Mouse (Mus musculus) MEL (cell line): ENCODE measurements around the gene Tanc1. TPM values are rescaled to one million over a fixed set of nuclear protein-coding genes. Genes with fewer than 3 reads are reported as not detected.

ENCODE experiments used
- DNase-seq: peaks from one replicate; pipeline ENCODE4 v3.0.0; 2011; ENCODE audit warnings: low read depth, low spot score
- H3K27ac ChIP-seq: 2 replicates; pipeline ENCODE4 v1.5.1; 2012; ENCODE audit warnings: low read depth, mild to moderate bottlenecking, control low read depth, low read length, moderate library complexity; ENCODE audit not compliant: control insufficient read depth
- H3K27me3 ChIP-seq, 2 experiments: fragments of 150-350 bp in 1 of 2; sonication (generic) in 1 of 2; 2 replicates each; pipeline ENCODE4 v1.6.1; 2012; ENCODE audit warnings: low read length in 2 of 2, mild to moderate bottlenecking in 2 of 2, improper control_type of control experiment in 1 of 2, moderate library complexity in 1 of 2; ENCODE audit not compliant: insufficient read depth in 2 of 2, control insufficient read depth in 1 of 2
- H3K36me3 ChIP-seq, 2 experiments: 2 replicates each; pipeline ENCODE4 v1.6.1; 2012 to 2014; ENCODE audit warnings: low read length in 2 of 2, improper control_type of control experiment in 1 of 2, inconsistent platforms in 1 of 2, mild to moderate bottlenecking in 1 of 2; ENCODE audit not compliant: insufficient read depth in 2 of 2, control insufficient read depth in 1 of 2
- H3K4me1 ChIP-seq, 2 experiments: fragments of 150-350 bp in 1 of 2; sonication (generic) in 1 of 2; 2 replicates each; pipeline ENCODE4 v1.6.1; 2012; ENCODE audit warnings: low read length in 2 of 2, improper control_type of control experiment in 1 of 2, mild to moderate bottlenecking in 1 of 2; ENCODE audit not compliant: insufficient read depth in 2 of 2, control insufficient read depth in 1 of 2
- H3K4me3 ChIP-seq, 2 experiments: fragments of 150-350 bp in 1 of 2; sonication (generic) in 1 of 2; 2 replicates each; pipeline ENCODE4 v1.5.1; 2012; ENCODE audit warnings: low read depth in 2 of 2, low read length in 2 of 2, mild to moderate bottlenecking in 2 of 2, moderate library complexity in 2 of 2, control low read depth in 1 of 2, improper control_type of control experiment in 1 of 2; ENCODE audit not compliant: control insufficient read depth in 1 of 2, insufficient read depth in 1 of 2
- H3K79me2 ChIP-seq: 2 replicates; pipeline ENCODE4 v1.6.1; 2012; ENCODE audit warnings: mild to moderate bottlenecking, low read length, moderate library complexity; ENCODE audit not compliant: control insufficient read depth, poor library complexity, insufficient read depth
- H3K9ac ChIP-seq: 2 replicates; pipeline ENCODE4 v1.6.1; 2012; ENCODE audit warnings: low read depth, mild to moderate bottlenecking, control low read depth, low read length, moderate library complexity; ENCODE audit not compliant: control insufficient read depth, poor library complexity, severe bottlenecking
- H3K9me3 ChIP-seq: fragments of 150-350 bp; sonication (generic); replicated peaks from 2 replicates; pipeline ENCODE4 v1.6.1; 2012; ENCODE audit warnings: mild to moderate bottlenecking, low read length, improper control_type of control experiment, moderate library complexity; ENCODE audit not compliant: insufficient read depth
- BHLHE40 ChIP-seq: IDR thresholded peaks from 2 replicates; pipeline ENCODE4 v1.6.1; 2012; ENCODE audit warnings: low read depth, mild to moderate bottlenecking, inconsistent platforms, low read length, improper control_type of control experiment, borderline replicate concordance
- E2F4 ChIP-seq: IDR thresholded peaks from 2 replicates; pipeline ENCODE4 v1.6.1; 2011; ENCODE audit warnings: low read depth, low read length, improper control_type of control experiment, borderline replicate concordance
- ELF1 ChIP-seq: IDR thresholded peaks from 2 replicates; pipeline ENCODE4 v1.6.1; 2014; ENCODE audit warnings: low read depth, mild to moderate bottlenecking, inconsistent platforms, low read length, improper control_type of control experiment, moderate library complexity
- EP300 ChIP-seq, 2 experiments: IDR thresholded peaks; 2 replicates each; pipeline ENCODE4 v1.6.1; 2011; ENCODE audit warnings: improper control_type of control experiment in 2 of 2, low read length in 2 of 2, low read depth in 1 of 2, mild to moderate bottlenecking in 1 of 2
- JUND ChIP-seq: IDR thresholded peaks from 2 replicates; pipeline ENCODE4 v1.6.1; 2011; ENCODE audit warnings: low read depth, mild to moderate bottlenecking, improper control_type of control experiment, low read length
- KAT2A ChIP-seq: conservative IDR thresholded peaks from 2 replicates; pipeline ENCODE4 v1.6.1; 2012; ENCODE audit warnings: low read depth, low read length, improper control_type of control experiment, inconsistent platforms
- MAX ChIP-seq: IDR thresholded peaks from 2 replicates; pipeline ENCODE4 v1.6.1; 2011; ENCODE audit warnings: low read length, improper control_type of control experiment
- MYB ChIP-seq: IDR thresholded peaks from 2 replicates; pipeline ENCODE4 v1.6.1; 2011; ENCODE audit warnings: mild to moderate bottlenecking, low read depth, low read length, improper control_type of control experiment
- NRF1 ChIP-seq: IDR thresholded peaks from 2 replicates; pipeline ENCODE4 v1.6.1; 2014; ENCODE audit warnings: low read depth, mild to moderate bottlenecking, inconsistent platforms, low read length, improper control_type of control experiment, moderate library complexity; ENCODE audit not compliant: poor library complexity, insufficient read depth, severe bottlenecking
- POLR2AphosphoS5 ChIP-seq: IDR thresholded peaks from 2 replicates; pipeline ENCODE4 v1.6.1; 2012; ENCODE audit warnings: low read depth, borderline replicate concordance, mild to moderate bottlenecking, inconsistent platforms, low read length, moderate library complexity, mixed read lengths
- SIN3A ChIP-seq: IDR thresholded peaks from 2 replicates; pipeline ENCODE4 v1.6.1; 2012; ENCODE audit warnings: low read length, improper control_type of control experiment, inconsistent platforms
- SMC3 ChIP-seq: IDR thresholded peaks from 2 replicates; pipeline ENCODE4 v1.6.1; 2011; ENCODE audit warnings: low read depth, low read length, improper control_type of control experiment
- TCF12 ChIP-seq: IDR thresholded peaks from 2 replicates; pipeline ENCODE4 v1.6.1; 2014; ENCODE audit warnings: low read depth, mild to moderate bottlenecking, inconsistent platforms, low read length, improper control_type of control experiment, moderate library complexity
- ZC3H11A ChIP-seq: IDR thresholded peaks from 2 replicates; pipeline ENCODE4 v1.6.1; 2012; ENCODE audit warnings: low read depth, mild to moderate bottlenecking, inconsistent platforms, low read length, improper control_type of control experiment
- ZKSCAN1 ChIP-seq: IDR thresholded peaks from 2 replicates; pipeline ENCODE4 v1.6.1; 2012; ENCODE audit warnings: low read depth, mild to moderate bottlenecking, inconsistent platforms, low read length, improper control_type of control experiment, moderate library complexity
- polyA plus RNA-seq, 2 experiments: library from polyadenylated mRNA; stranded (reverse) in 1 of 2; unstranded in 1 of 2; fragments of >175 nt in 1 of 2; fragments of >200 nt in 1 of 2; gene quantifications; 2 replicates each; pipeline versions ENCODE4 v1.2.1 to v1.2.4; 2012; ENCODE audit warnings: low replicate concordance in 2 of 2, low read depth in 1 of 2; ENCODE audit not compliant: insufficient read length in 2 of 2, insufficient read depth in 1 of 2, missing spikeins in 1 of 2
- total RNA-seq: library from RNA; depleted of rRNA; stranded (reverse); fragments of 300-350 nt; gene quantifications from 2 replicates; pipeline ENCODE4 v1.2.3, GENCODE M21; 2012

Tanc1 gene
- total and polyA plus RNA-seq, 3 experiments = 0.54 to 0.78 TPM; not detected in 1

- no peak for DNase-seq
- Histone ChIP-seq H3K9ac (no peak overlapping the region), H3K9me3 (no peaks in the 10 kb centered on the region), H3K27me3 (no peaks in the 10 kb centered on the region; a peak in 1 of 4 replicates), H3K4me3 (no peak overlapping the region), H3K36me3 (no peaks in the 10 kb centered on the region), H3K27ac (no peak overlapping the region), H3K4me1 (no peaks in the 10 kb centered on the region), H3K79me2 (no peaks in the 10 kb centered on the region)
- TF ChIP-seq ELF1 (no peak), SIN3A (no peak), TCF12 (no peak), SMC3 (no peak), ZC3H11A (no peak), JUND (no peak), KAT2A (no peak), MAX (no peak), MYB (no peak), NRF1 (no peak), BHLHE40 (no peak), ZKSCAN1 (no peak), EP300 (IDR thresholded peaks at IDR 0.05; ENCODE audit: low read depth in 1 of 2, low read length in 2 of 2) (no peak)
Observed at GRCm38 (mm10) chr2:59693473-59693872, 81.6 kb downstream of the Tanc1 start.

- no peak overlapping the region for H3K4me3 ChIP-seq
- H3K4me1 ChIP-seq = no peaks in the 10 kb centered on the region
- DNase-seq = no peak
- no peaks in the 10 kb centered on the region for H3K9me3 ChIP-seq
- TF ChIP-seq MAX (no peak), POLR2AphosphoS5 (no peak), JUND (no peak), E2F4 (no peak), ZKSCAN1 (no peak), MYB (no peak), BHLHE40 (no peak)
- H3K27ac ChIP-seq = no peak overlapping the region
- H3K9ac ChIP-seq = no peak overlapping the region
- no peaks in the 10 kb centered on the region for H3K36me3 ChIP-seq
- no peaks in the 10 kb centered on the region for H3K79me2 ChIP-seq
- no peaks in the 10 kb centered on the region; a peak in 1 of 4 replicates for H3K27me3 ChIP-seq
Observed at GRCm38 (mm10) chr2:59697123-59697522, 85.3 kb downstream of the Tanc1 start.
